Mouse (Mus musculus) kidney, adult 2 months (tissue): Measurements from ENCODE around the gene Mypn. TPM values are rescaled to one million over a fixed set of nuclear protein-coding genes. Genes with fewer than 3 reads are reported as not detected.

Experiments used
- DNase-seq: peaks from one replicate; pipeline ENCODE4 v3.0.0; 2021
- H3K27ac ChIP-seq: fragments of 200-500 bp; 2 replicates; pipeline ENCODE4 v1.5.1; 2012; ENCODE audit warnings: low read depth, low read length, control low read depth, inconsistent platforms; ENCODE audit not compliant: insufficient read depth
- H3K27me3 ChIP-seq: fragments of 200-500 bp; replicated peaks from 2 replicates; pipeline ENCODE4 v1.6.1; 2012; ENCODE audit warnings: mild to moderate bottlenecking, moderate library complexity, low read length, inconsistent platforms; ENCODE audit not compliant: control insufficient read depth, insufficient read depth
- H3K36me3 ChIP-seq: fragments of 200-500 bp; 2 replicates; pipeline ENCODE4 v1.6.1; 2012; ENCODE audit warnings: mild to moderate bottlenecking, moderate library complexity, low read length, inconsistent platforms; ENCODE audit not compliant: control insufficient read depth, insufficient read depth
- H3K4me1 ChIP-seq: fragments of 200-500 bp; 2 replicates; pipeline ENCODE4 v1.6.1; 2011; ENCODE audit warnings: low read length; ENCODE audit not compliant: control insufficient read depth, insufficient read depth
- H3K4me3 ChIP-seq: fragments of 200-500 bp; 2 replicates; pipeline ENCODE4 v1.5.1; 2011; ENCODE audit warnings: mild to moderate bottlenecking, low read depth, low read length, control low read depth; ENCODE audit not compliant: insufficient read depth
- CTCF ChIP-seq: fragments of 200-500 bp; conservative IDR thresholded peaks from 2 replicates; pipeline ENCODE4 v1.5.1; 2011; ENCODE audit warnings: low read depth, mild to moderate bottlenecking, control low read depth, low read length, moderate library complexity, mixed read lengths; ENCODE audit not compliant: insufficient read depth, insufficient read length
- POLR2A ChIP-seq: fragments of 200-500 bp; IDR thresholded peaks from one replicate; pipeline ENCODE4 v1.6.1; 2011; ENCODE audit warnings: low read depth, low read length, control low read depth
- WGBS: fragments of 180-500 bp; shearing (Covaris S2); methylation state at CpG from one replicate; pipeline ENCODE4 v1.1.7; 2018; 5-methylcytosine and 5-hydroxymethylcytosine counted together
- polyA plus RNA-seq: library from polyadenylated mRNA; depleted of rRNA; stranded (reverse); fragments of >200 nt; gene quantifications from 2 replicates; pipeline ENCODE4 v1.2.3, GENCODE M21; 2012; rRNA removed

The Mypn gene
- polyA plus RNA-seq, 1 experiment, result 0.74 TPM

DNA sequence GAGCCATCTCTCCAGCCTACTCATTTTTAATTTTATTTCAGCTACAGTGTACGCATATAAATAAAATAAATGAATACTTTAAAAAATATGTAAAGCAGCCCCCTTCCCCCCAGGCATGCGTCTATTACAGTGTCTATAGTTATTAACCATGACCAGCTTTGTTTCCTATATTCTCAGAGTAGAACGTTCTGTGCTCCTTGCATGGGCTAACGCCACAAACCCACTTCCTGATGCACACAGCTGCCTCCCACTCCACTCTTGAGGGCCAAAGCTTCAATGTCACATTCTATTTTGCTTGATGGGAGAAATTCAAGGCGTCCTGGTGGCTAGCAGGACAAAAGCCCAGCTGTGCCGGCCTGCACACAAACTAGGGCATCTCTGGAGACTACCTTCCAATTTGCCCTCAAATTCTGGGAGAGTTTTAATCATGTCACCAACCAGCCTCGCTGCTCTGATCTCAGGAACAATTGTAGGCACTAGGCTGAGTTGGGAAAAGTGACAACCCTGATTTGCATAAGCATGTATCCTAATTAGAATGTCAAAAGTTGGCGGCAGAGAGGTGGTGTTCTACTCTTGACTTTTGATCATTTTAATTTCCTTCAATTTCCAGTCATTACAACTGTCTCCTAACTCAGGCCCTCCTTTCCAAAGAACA, 114.5 kb downstream of the Mypn start:
- DNase-seq, result no peak
- H3K4me1 ChIP-seq, result no peaks in the 10 kb centered on the region
- 0 out of 2 replicates have a peak overlapping the region, but pooled peaks have one; percentile 35 for H3K4me3 ChIP-seq
- H3K27ac ChIP-seq, result no peak overlapping the region
- H3K27me3 ChIP-seq, result no peaks in the 10 kb centered on the region
- H3K36me3 ChIP-seq, result no peaks in the 10 kb centered on the region
- TF ChIP-seq CTCF (no peak), POLR2A (no peak)
- 58% methylated on average over 8 of the region's 8 CpGs for WGBS

DNA sequence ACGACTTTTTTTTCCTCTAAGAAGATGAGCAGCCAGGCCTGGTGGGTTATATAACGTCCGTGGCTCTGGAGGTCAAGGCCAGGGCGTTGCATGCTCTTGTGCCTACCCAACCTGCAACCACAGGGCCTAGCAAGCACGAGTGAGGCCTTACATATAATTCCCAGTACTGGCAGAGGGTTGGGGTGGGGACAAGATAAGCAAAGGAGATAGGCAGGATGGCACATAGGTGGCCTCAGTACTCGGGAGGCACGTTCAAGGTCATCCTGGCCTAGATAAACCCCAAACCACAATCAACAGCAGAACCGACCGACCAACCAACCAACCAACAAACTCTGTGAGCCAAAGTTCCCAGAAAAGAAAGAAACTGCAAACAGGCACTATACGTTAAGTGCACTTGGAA, 117.4 kb downstream of the Mypn start:
- Histone ChIP-seq H3K27me3 (no peaks in the 10 kb centered on the region), H3K27ac (no peak overlapping the region), H3K36me3 (no peaks in the 10 kb centered on the region), H3K4me3 (no peak overlapping the region), H3K4me1 (no peaks in the 10 kb centered on the region)
- no peak for DNase-seq
- no peak for TF ChIP-seq CTCF
- TF ChIP-seq POLR2A, result no peak
- WGBS, result 78% methylated on average over 10 of the region's 10 CpGs

DNA sequence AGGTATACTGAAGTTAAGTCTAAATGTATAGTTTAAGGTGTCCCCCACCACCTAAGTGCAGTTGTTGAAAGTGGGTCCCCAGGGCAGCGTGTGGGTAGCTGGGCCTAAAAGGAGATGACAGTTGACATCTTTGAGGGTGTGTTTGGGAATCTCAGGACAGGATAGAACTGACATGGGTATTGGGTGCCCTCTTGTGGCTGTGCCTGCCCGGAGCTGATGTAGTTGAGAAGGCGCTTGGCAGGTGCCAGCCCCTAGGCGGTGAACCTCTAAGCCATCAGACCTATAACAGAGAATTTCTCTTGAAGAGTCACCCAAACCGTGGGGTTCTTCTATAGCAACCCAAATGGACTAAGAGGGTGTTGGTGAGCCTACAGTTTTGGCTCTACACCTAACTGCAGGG, 137.8 kb downstream of the Mypn start:
- Histone ChIP-seq H3K4me1 (peaks cover 6% of the 10 kb centered on the region; the same call in 1 of the 2 replicates), H3K27me3 (no peaks in the 10 kb centered on the region), H3K4me3 (no peak overlapping the region), H3K36me3 (no peaks in the 10 kb centered on the region), H3K27ac (peak overlapping the region; percentile 48; the same call in 1 of the 2 replicates)
- no peak for TF ChIP-seq POLR2A
- TF ChIP-seq CTCF, result peak; percentile 89
- WGBS, result 5% methylated on average over 5 of the region's 5 CpGs
- DNase-seq, result peak; percentile 88

Other genes starting within 250 kb of the Mypn start
- gene Rufy2, start 223.7 kb downstream of the Mypn start, polyA plus RNA-seq, result 3.3 and 4.0 TPM in 2 replicates
- 14.7 and 25.0 TPM in 2 replicates for gene Hnrnph3, start 179.7 kb downstream of the Mypn start, polyA plus RNA-seq
- 22.4 and 25.5 TPM in 2 replicates for gene Pbld2, start 179.6 kb downstream of the Mypn start, polyA plus RNA-seq
- 163 and 168 TPM in 2 replicates for gene Pbld1, start 143.8 kb downstream of the Mypn start, polyA plus RNA-seq
- 0.19 and 0.28 TPM in 2 replicates for gene Atoh7, start 104.3 kb downstream of the Mypn start, polyA plus RNA-seq
- 16.2 and 17.7 TPM in 2 replicates for gene Herc4, start 39.9 kb upstream of the Mypn start, polyA plus RNA-seq
- 3.3 and 4.6 TPM in 2 replicates for gene Sirt1, start 177.8 kb upstream of the Mypn start, polyA plus RNA-seq
- gene Dnajc12, start 178.5 kb upstream of the Mypn start, polyA plus RNA-seq, result 44.3 and 70.7 TPM in 2 replicates
- not detected in 2 replicates for gene Gm7075, start 217.8 kb upstream of the Mypn start, polyA plus RNA-seq
- 0.09 and 0.15 TPM in 2 replicates for gene Ctnna3, start 226.1 kb upstream of the Mypn start, polyA plus RNA-seq